ENCODE assay signal across 29 mouse cellular contexts in genomic region chr8:12893797-12894578, GRCm38 (mm10). TPM values are rescaled to one million over a fixed set of nuclear protein-coding genes. Genes with fewer than 3 reads are reported as not detected.
DNase-seq lines count a peak whose midpoint lies in the region; ATAC-seq lines count a peak whose summit lies in the region.
"Had no signal": no experiment of that assay in that cellular context is flagged by ENCODE, and none has a peak within 500 bp of the region (broad histone marks: within the 10 kb centered on the region; RNA-seq: fewer than 3 reads in every experiment).

No protein-coding gene starts in this region.

- no peak overlapping the region for H3K4me2 ChIP-seq in intestine, embryonic 16.5 days (ENCODE audit: low read depth, low read length)
- H3K4me2 ChIP-seq: forebrain, embryonic 15.5 days; heart, embryonic 15.5 days; intestine, embryonic 15.5 days; midbrain, embryonic 11.5 days had no signal

- peak overlapping the region; percentile 7 for H3K4me3 ChIP-seq in megakaryocyte, embryonic 14.5 days (replicated peaks)
- no peak overlapping the region for H3K4me3 ChIP-seq in intestine, embryonic 16.5 days (ENCODE audit: low read length)
- H3K4me3 ChIP-seq: forebrain, embryonic 15.5 days; heart, embryonic 10.5 days; heart, embryonic 15.5 days; intestine, embryonic 15.5 days had no signal

- DNase-seq in cerebellum, adult 18-20 months, result peak; percentile 87 to 94
- DNase-seq in cerebellum, postnatal 10 days, result peak; percentile 77 to 81
- DNase-seq in lung, postnatal 36 days, result no peak
- DNase-seq in kidney, adult 8-10 months, result no peak
- DNase-seq: adrenal gland, adult 2 months; gastrocnemius, postnatal 25 days; heart, adult 11 months; kidney, adult 9 months; kidney, postnatal 14 days; layer of hippocampus, adult 9-11 months; liver; lung, adult 2 months; lung, postnatal 10 days; right cerebral cortex, adult 18-20 months; spleen, adult 18-20 months; thymus, adult 2 months; thymus, postnatal 36 days had no signal

- H3K36me3 ChIP-seq in megakaryocyte, embryonic 14.5 days (replicated peaks; ENCODE audit: low read length), result peaks cover 95% of the 10 kb centered on the region
- H3K36me3 ChIP-seq in intestine, embryonic 16.5 days (ENCODE audit: control insufficient read depth, insufficient read depth, low read length), result no peaks in the 10 kb centered on the region
- H3K36me3 ChIP-seq: heart, embryonic 15.5 days; intestine, embryonic 15.5 days had no signal

- H3K9me3 ChIP-seq in megakaryocyte, embryonic 14.5 days, result no peaks in the 10 kb centered on the region
- H3K9me3 ChIP-seq in intestine, embryonic 16.5 days (ENCODE audit: control insufficient read depth, low read length), result no peaks in the 10 kb centered on the region
- H3K9me3 ChIP-seq: forebrain, embryonic 15.5 days; heart, embryonic 10.5 days; heart, embryonic 15.5 days; intestine, embryonic 15.5 days had no signal

- peaks cover 10% of the 10 kb centered on the region for H3K27me3 ChIP-seq in megakaryocyte, embryonic 14.5 days (replicated peaks)
- no peaks in the 10 kb centered on the region for H3K27me3 ChIP-seq in intestine, embryonic 16.5 days (replicated peaks; ENCODE audit: control insufficient read depth, insufficient read depth, low read length)
- H3K27me3 ChIP-seq: forebrain, embryonic 15.5 days; intestine, embryonic 15.5 days had no signal

- no peak overlapping the region for H3K27ac ChIP-seq in intestine, embryonic 16.5 days (ENCODE audit: low read length)
- H3K27ac ChIP-seq: forebrain, embryonic 15.5 days; heart, embryonic 10.5 days; heart, embryonic 15.5 days; intestine, embryonic 15.5 days; liver, embryonic 14.5 days had no signal

- no peak overlapping the region for H3K9ac ChIP-seq in intestine, embryonic 16.5 days (ENCODE audit: low read depth, low read length)
- H3K9ac ChIP-seq: forebrain, embryonic 15.5 days; heart, embryonic 15.5 days; intestine, embryonic 15.5 days; liver, embryonic 14.5 days had no signal

- peaks cover 98% of the 10 kb centered on the region for H3K4me1 ChIP-seq in megakaryocyte, embryonic 14.5 days
- H3K4me1 ChIP-seq in intestine, embryonic 16.5 days (ENCODE audit: control insufficient read depth, insufficient read depth, low read length), result no peaks in the 10 kb centered on the region; the same call in 1 of the 2 replicates

- 82% methylated on average over 12 of the region's 12 CpGs for WGBS in intestine, embryonic 16.5 days

- no peak for ATAC-seq in megakaryocyte, adult 5-6 weeks (ENCODE audit: poor library complexity, severe bottlenecking)
- no peak for ATAC-seq in intestine, embryonic 16.5 days
- ATAC-seq: activated CD4-positive, CD25-positive, alpha-beta regulatory T cell, adult 4 months; forebrain, embryonic 15.5 days; hindbrain, embryonic 16.5 days; intestine, embryonic 15.5 days; midbrain, embryonic 16.5 days had no signal

RNA-seq across cellular contexts. Expression of gene Mcf2l, which starts 20.4 kb away (rescaled TPM):
- 57.1 and 57.7 TPM in 2 replicates for polyA plus RNA-seq in megakaryocyte, embryonic 14.5 days (2012; ENCODE audit: insufficient read depth, low replicate concordance)
- 7.2 and 10.1 TPM in 2 replicates for total RNA-seq in megakaryocyte, adult 5-6 weeks (2015)
- total RNA-seq in megakaryocyte, adult 5-6 weeks (2017), result 26.4 and 32.3 TPM in 2 replicates
- 13.3 and 14.1 TPM in 2 replicates for polyA plus RNA-seq in intestine, embryonic 16.5 days (2015; fragmentation: Nextera tagmentation; extraction: Ambion mirVana)

Comparison
In these comparisons a context has a peak if more than half of its experiments do, and no peak if none do; other contexts are left out.
1. DNase-seq: peak in cerebellum, adult 18-20 months (2 of 2) and cerebellum, postnatal 10 days (2 of 2); none in lung, postnatal 36 days (single experiment) and kidney, adult 8-10 months (0 of 2).